Mouse (Mus musculus) brain, embryonic 14.5 days (tissue): ENCODE results near the gene Bank1.

ENCODE experiments used
- CTCF ChIP-seq: fragments of 200-500 bp; IDR thresholded peaks from 2 replicates; pipeline ENCODE4 v1.5.1; 2012; ENCODE audit warnings: inconsistent platforms, mild to moderate bottlenecking, moderate library complexity, borderline replicate concordance; ENCODE audit not compliant: insufficient read depth, insufficient read length; ENCODE audit errors: extremely low read depth
- POLR2A ChIP-seq: fragments of 200-500 bp; IDR thresholded peaks from 2 replicates; pipeline ENCODE4 v1.6.1; 2012; ENCODE audit warnings: mild to moderate bottlenecking, inconsistent platforms, borderline replicate concordance; ENCODE audit not compliant: poor library complexity, insufficient read depth, insufficient read length, severe bottlenecking; ENCODE audit errors: extremely low read depth

- TF ChIP-seq CTCF (no peak), POLR2A (no peak)
Observed at GRCm38 (mm10) chr3:136050215-136050614, 275.7 kb downstream of the Bank1 start.
